Mouse (Mus musculus) liver, embryonic 16.5 days (tissue): ENCODE measurements around the gene 9130019O22Rik. TPM values are rescaled to one million over a fixed set of nuclear protein-coding genes. Genes with fewer than 3 reads are reported as not detected.

Experiments used
- ATAC-seq: fragments of 200-750 bp; cut with Nextera tagmentation; 2 replicates; pipeline ENCODE4 v1.8.0; 2017; ENCODE audit warnings: low read depth, mild to moderate bottlenecking, moderate number of reproducible peaks, moderate library complexity
- H3K27ac ChIP-seq: fragments of 300-500 bp; sonication (generic); 2 replicates; pipeline ENCODE4 v1.5.1; 2014; ENCODE audit warnings: mild to moderate bottlenecking, low read length
- H3K27me3 ChIP-seq: fragments of 300-500 bp; sonication (generic); 2 replicates; pipeline ENCODE4 v1.6.1; 2014; ENCODE audit warnings: low read depth, low read length, mixed read lengths; ENCODE audit not compliant: control insufficient read depth, insufficient read depth
- H3K36me3 ChIP-seq: fragments of 300-500 bp; sonication (generic); 2 replicates; pipeline ENCODE4 v1.6.1; 2014; ENCODE audit warnings: mild to moderate bottlenecking; ENCODE audit not compliant: control insufficient read depth, insufficient read depth
- H3K4me1 ChIP-seq: fragments of 300-500 bp; sonication (generic); 2 replicates; pipeline ENCODE4 v1.6.1; 2014; ENCODE audit warnings: low read depth, low read length, mixed read lengths; ENCODE audit not compliant: control insufficient read depth
- H3K4me2 ChIP-seq: fragments of 300-500 bp; sonication (generic); 2 replicates; pipeline ENCODE4 v1.6.1; 2014; ENCODE audit warnings: low read depth, low read length, mixed read lengths
- H3K4me3 ChIP-seq: fragments of 300-500 bp; sonication (generic); 2 replicates; pipeline ENCODE4 v1.5.1; 2014; ENCODE audit warnings: low read depth, mild to moderate bottlenecking, low read length
- H3K9ac ChIP-seq: fragments of 300-500 bp; sonication (generic); 2 replicates; pipeline ENCODE4 v1.6.1; 2014; ENCODE audit warnings: low read depth, low read length
- H3K9me3 ChIP-seq: fragments of 300-500 bp; sonication (generic); replicated peaks from 2 replicates; pipeline ENCODE4 v1.6.1; 2016; ENCODE audit warnings: low read length; ENCODE audit not compliant: control insufficient read depth
- WGBS: fragments of 180-500 bp; shearing (Covaris S2); extraction: QIAGEN DNeasy Blood & Tissue Kit; methylation state at CpG from one replicate; pipeline ENCODE4 v1.1.7; 2014; ENCODE audit not compliant: insufficient replicate concordance; 5-methylcytosine and 5-hydroxymethylcytosine counted together
- polyA plus RNA-seq: library from polyadenylated mRNA; unstranded; fragments of >200 nt; fragmentation: Nextera tagmentation; extraction: Ambion mirVana; gene quantifications from 2 replicates; pipeline ENCODE4 v1.2.1, GENCODE M21; 2015

9130019O22Rik gene
- polyA plus RNA-seq, 1 experiment from 2014 or later = 1.3 TPM

DNA sequence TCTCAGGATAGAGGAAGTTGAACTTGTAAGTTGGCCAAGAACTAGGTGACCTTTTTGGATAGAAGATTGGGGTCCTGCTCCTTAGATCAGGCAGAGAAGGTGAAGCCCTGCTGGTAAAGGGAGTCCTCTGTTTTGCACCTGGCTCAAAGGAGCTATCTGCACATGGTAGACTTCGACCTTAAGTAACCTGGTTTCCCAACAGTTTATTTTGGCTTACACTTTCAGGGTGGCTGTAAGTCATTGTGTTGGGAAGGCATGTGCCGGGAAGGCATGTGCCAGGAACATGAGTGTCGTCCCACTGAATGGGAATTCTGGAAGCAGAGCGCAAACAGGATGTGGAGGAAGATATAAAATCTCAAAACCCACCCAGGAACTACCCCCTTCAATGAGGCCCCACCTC lies 51.4 kb downstream of the 9130019O22Rik start:
- ATAC-seq = no peak
- H3K9ac ChIP-seq = no peak overlapping the region
- H3K4me2 ChIP-seq = no peak overlapping the region
- H3K36me3 ChIP-seq = no peaks in the 10 kb centered on the region
- WGBS = 68% methylated on average over 4 of the region's 4 CpGs
- H3K27me3 ChIP-seq = no peaks in the 10 kb centered on the region
- no peak overlapping the region for H3K27ac ChIP-seq
- no peaks in the 10 kb centered on the region for H3K4me1 ChIP-seq
- no peaks in the 10 kb centered on the region for H3K9me3 ChIP-seq
- no peak overlapping the region for H3K4me3 ChIP-seq

DNA sequence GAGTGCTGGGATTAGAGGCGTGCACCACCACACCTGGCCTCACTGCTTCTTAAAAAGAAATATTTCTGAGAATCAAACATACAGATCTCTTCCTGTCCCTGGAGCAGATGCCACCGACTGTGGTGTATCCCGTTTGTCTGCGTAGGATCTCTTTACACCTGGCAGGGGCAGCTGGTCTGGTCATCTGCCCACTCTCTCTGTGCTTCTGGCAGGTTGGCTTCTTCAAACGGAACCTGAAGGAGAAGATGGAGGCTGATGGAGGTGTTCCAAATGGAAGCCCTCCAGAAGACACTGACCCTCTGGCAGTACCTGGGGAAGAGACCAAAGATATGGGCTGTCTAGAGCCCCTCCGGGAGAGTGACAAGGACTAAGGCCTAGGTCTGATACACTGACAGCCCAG lies 53.7 kb downstream of the 9130019O22Rik start:
- no peak overlapping the region for H3K4me3 ChIP-seq
- no peak overlapping the region for H3K4me2 ChIP-seq
- H3K27ac ChIP-seq = no peak overlapping the region
- H3K4me1 ChIP-seq = no peaks in the 10 kb centered on the region
- no peaks in the 10 kb centered on the region for H3K36me3 ChIP-seq
- no peaks in the 10 kb centered on the region for H3K27me3 ChIP-seq
- no peak overlapping the region for H3K9ac ChIP-seq
- H3K9me3 ChIP-seq = no peaks in the 10 kb centered on the region
- 72% methylated on average over 6 of the region's 6 CpGs for WGBS
- ATAC-seq = no peak

Other genes with a start within 250 kb of the 9130019O22Rik start
- 5.5 and 6.3 TPM in 2 replicates for gene Spn, start 249.3 kb downstream of the 9130019O22Rik start, polyA plus RNA-seq
- gene Cd2bp2, start 191.1 kb downstream of the 9130019O22Rik start, polyA plus RNA-seq = 17.4 and 18.1 TPM in 2 replicates
- 13.7 and 15.1 TPM in 2 replicates for gene Tbc1d10b, start 178.7 kb downstream of the 9130019O22Rik start, polyA plus RNA-seq
- 61.0 and 92.3 TPM in 2 replicates for gene Mylpf, start 178.3 kb downstream of the 9130019O22Rik start, polyA plus RNA-seq
- gene Zfp553, start 154.1 kb downstream of the 9130019O22Rik start, polyA plus RNA-seq = 5.7 and 5.9 TPM in 2 replicates
- gene Sept1, start 154.0 kb downstream of the 9130019O22Rik start, polyA plus RNA-seq = 10.1 and 11.1 TPM in 2 replicates
- gene Zfp771, start 142.9 kb downstream of the 9130019O22Rik start, polyA plus RNA-seq = 11.0 and 13.8 TPM in 2 replicates
- gene Dctpp1, start 126.5 kb downstream of the 9130019O22Rik start, polyA plus RNA-seq = 79.8 and 83.4 TPM in 2 replicates
- gene Sephs2, start 113.1 kb downstream of the 9130019O22Rik start, polyA plus RNA-seq = 164 and 180 TPM in 2 replicates
- 5.4 and 6.7 TPM in 2 replicates for gene Itgal, start 90.9 kb downstream of the 9130019O22Rik start, polyA plus RNA-seq
- gene Zfp768, start 41.6 kb downstream of the 9130019O22Rik start, polyA plus RNA-seq = 4.1 and 4.2 TPM in 2 replicates
- gene Zfp747, start 11.1 kb downstream of the 9130019O22Rik start, polyA plus RNA-seq = 1.7 and 2.0 TPM in 2 replicates
- gene E430018J23Rik, start 6.5 kb upstream of the 9130019O22Rik start, polyA plus RNA-seq = 1.8 and 1.9 TPM in 2 replicates
- gene Zfp764, start 19.7 kb upstream of the 9130019O22Rik start, polyA plus RNA-seq = 1.3 and 1.4 TPM in 2 replicates
- gene Zfp688, start 34.9 kb upstream of the 9130019O22Rik start, polyA plus RNA-seq = 8.0 and 8.3 TPM in 2 replicates
- 2.2 and 2.9 TPM in 2 replicates for gene Zfp689, start 62.0 kb upstream of the 9130019O22Rik start, polyA plus RNA-seq
- gene Prr14, start 72.4 kb upstream of the 9130019O22Rik start, polyA plus RNA-seq = 18.6 and 22.8 TPM in 2 replicates
- gene Fbrs, start 92.0 kb upstream of the 9130019O22Rik start, polyA plus RNA-seq = 4.0 and 4.9 TPM in 2 replicates
- gene Srcap, start 124.8 kb upstream of the 9130019O22Rik start, polyA plus RNA-seq = 12.2 and 13.6 TPM in 2 replicates
- 5.1 and 5.5 TPM in 2 replicates for gene Gm42715, start 132.4 kb upstream of the 9130019O22Rik start, polyA plus RNA-seq
- 2.9 and 4.3 TPM in 2 replicates for gene Tmem265, start 174.2 kb upstream of the 9130019O22Rik start, polyA plus RNA-seq
- gene Phkg2, start 186.2 kb upstream of the 9130019O22Rik start, polyA plus RNA-seq = 19.7 and 21.1 TPM in 2 replicates
- 5.9 and 6.5 TPM in 2 replicates for gene Ccdc189, start 201.4 kb upstream of the 9130019O22Rik start, polyA plus RNA-seq
- 17.5 and 18.0 TPM in 2 replicates for gene Rnf40, start 201.6 kb upstream of the 9130019O22Rik start, polyA plus RNA-seq
- gene Zfp629, start 228.6 kb upstream of the 9130019O22Rik start, polyA plus RNA-seq = 1.4 and 2.1 TPM in 2 replicates